In genomic region chr13:23867000-23867399, GRCm38 (mm10) we compare ENCODE assay signal across 36 mouse cellular contexts. TPM values are rescaled to one million over a fixed set of nuclear protein-coding genes. Genes with fewer than 3 reads are reported as not detected.
DNase-seq lines count a peak whose midpoint lies in the region; ATAC-seq and TF ChIP-seq lines count a peak whose summit lies in the region.
"Had no signal": no experiment of that assay in that cellular context is flagged by ENCODE, and none has a peak within 500 bp of the region (broad histone marks: within the 10 kb centered on the region; RNA-seq: fewer than 3 reads in every experiment).

No protein-coding gene starts in this region.

- H3K4me1 ChIP-seq in kidney, adult 2 months (ENCODE audit: control insufficient read depth, insufficient read depth, low read length), result peaks cover 19% of the 10 kb centered on the region
- peaks cover 6% of the 10 kb centered on the region for H3K4me1 ChIP-seq in liver, embryonic 15.5 days (replicated peaks)
- H3K4me1 ChIP-seq in liver, embryonic 11.5 days (replicated peaks; ENCODE audit: control insufficient read depth, insufficient read depth, low read length), result peaks cover 10% of the 10 kb centered on the region
- H3K4me1 ChIP-seq in liver, embryonic 16.5 days (ENCODE audit: control insufficient read depth, low read depth, low read length), result no peaks in the 10 kb centered on the region; the same call in 1 of the 2 replicates
- H3K4me1 ChIP-seq: hindbrain, embryonic 12.5 days; midbrain, embryonic 10.5 days; midbrain, embryonic 15.5 days; neural tube, embryonic 15.5 days had no signal

- TF ChIP-seq CTCF in kidney, adult 2 months (conservative IDR thresholded peaks at IDR 0.05; ENCODE audit: insufficient read depth, insufficient read length, low read depth, low read length), result no peak

- no peak overlapping the region for H3K9ac ChIP-seq in liver, embryonic 15.5 days
- no peak overlapping the region for H3K9ac ChIP-seq in liver, embryonic 11.5 days (ENCODE audit: low read depth, low read length)
- H3K9ac ChIP-seq in liver, embryonic 16.5 days (ENCODE audit: low read depth, low read length), result peak overlapping the region; percentile 25; the same call in 1 of the 2 replicates
- H3K9ac ChIP-seq: embryonic facial prominence, embryonic 12.5 days; hindbrain, embryonic 12.5 days; intestine, embryonic 15.5 days; limb, embryonic 13.5 days; midbrain, embryonic 15.5 days; neural tube, embryonic 15.5 days had no signal

- no peaks in the 10 kb centered on the region for H3K9me3 ChIP-seq in liver, embryonic 15.5 days (replicated peaks)
- H3K9me3 ChIP-seq in liver, embryonic 11.5 days (ENCODE audit: control insufficient read depth, low read length), result no peaks in the 10 kb centered on the region
- H3K9me3 ChIP-seq in liver, embryonic 16.5 days (replicated peaks; ENCODE audit: control insufficient read depth, low read length), result no peaks in the 10 kb centered on the region
- H3K9me3 ChIP-seq: embryonic facial prominence, embryonic 12.5 days; hindbrain, embryonic 12.5 days; intestine, embryonic 15.5 days; limb, embryonic 13.5 days; midbrain, embryonic 10.5 days; midbrain, embryonic 15.5 days; neural tube, embryonic 15.5 days had no signal

- no peaks in the 10 kb centered on the region for H3K27me3 ChIP-seq in kidney, adult 2 months (replicated peaks; ENCODE audit: control insufficient read depth, insufficient read depth, low read length)
- H3K27me3 ChIP-seq in liver, embryonic 15.5 days, result no peaks in the 10 kb centered on the region
- no peaks in the 10 kb centered on the region for H3K27me3 ChIP-seq in liver, embryonic 11.5 days (replicated peaks; ENCODE audit: control insufficient read depth, insufficient read depth, low read length)
- no peaks in the 10 kb centered on the region for H3K27me3 ChIP-seq in liver, embryonic 16.5 days (ENCODE audit: control insufficient read depth, insufficient read depth, low read depth, low read length)
- H3K27me3 ChIP-seq: embryonic facial prominence, embryonic 12.5 days; hindbrain, embryonic 12.5 days; intestine, embryonic 15.5 days; limb, embryonic 13.5 days; midbrain, embryonic 15.5 days; neural tube, embryonic 15.5 days had no signal

- H3K36me3 ChIP-seq in kidney, adult 2 months (ENCODE audit: control insufficient read depth, insufficient read depth, low read length), result no peaks in the 10 kb centered on the region
- no peaks in the 10 kb centered on the region for H3K36me3 ChIP-seq in liver, embryonic 15.5 days (replicated peaks)
- H3K36me3 ChIP-seq in liver, embryonic 11.5 days (ENCODE audit: control insufficient read depth, insufficient read depth, low read length), result no peaks in the 10 kb centered on the region
- H3K36me3 ChIP-seq in liver, embryonic 16.5 days (ENCODE audit: control insufficient read depth, insufficient read depth), result no peaks in the 10 kb centered on the region
- H3K36me3 ChIP-seq: embryonic facial prominence, embryonic 12.5 days; hindbrain, embryonic 12.5 days; intestine, embryonic 15.5 days; limb, embryonic 13.5 days; midbrain, embryonic 10.5 days; midbrain, embryonic 15.5 days; neural tube, embryonic 15.5 days had no signal

- H3K4me2 ChIP-seq in liver, embryonic 15.5 days, result peak overlapping the region; percentile 33; the same call in 1 of the 2 replicates
- H3K4me2 ChIP-seq in liver, embryonic 11.5 days, result no peak overlapping the region
- H3K4me2 ChIP-seq in liver, embryonic 16.5 days (ENCODE audit: low read depth, low read length), result peak overlapping the region; percentile 24
- H3K4me2 ChIP-seq: embryonic facial prominence, embryonic 12.5 days; heart, embryonic 11.5 days; hindbrain, embryonic 12.5 days; intestine, embryonic 15.5 days; limb, embryonic 13.5 days; midbrain, embryonic 15.5 days; neural tube, embryonic 15.5 days had no signal

- TF ChIP-seq POLR2A in kidney, adult 2 months (IDR thresholded peaks at IDR 0.05; ENCODE audit: low read depth, low read length), result no peak

- H3K4me3 ChIP-seq in kidney, adult 2 months (ENCODE audit: insufficient read depth, low read depth, low read length), result no peak overlapping the region; the same call in 1 of the 2 replicates
- H3K4me3 ChIP-seq in liver, embryonic 15.5 days (replicated peaks), result no peak overlapping the region
- H3K4me3 ChIP-seq in liver, embryonic 11.5 days (ENCODE audit: low read depth, low read length), result no peak overlapping the region
- no peak overlapping the region for H3K4me3 ChIP-seq in liver, embryonic 16.5 days (ENCODE audit: low read depth, low read length)
- H3K4me3 ChIP-seq: embryonic facial prominence, embryonic 12.5 days; hindbrain, embryonic 12.5 days; intestine, embryonic 15.5 days; limb, embryonic 13.5 days; midbrain, embryonic 10.5 days; midbrain, embryonic 15.5 days; neural tube, embryonic 15.5 days had no signal

- peak overlapping the region; percentile 92 for H3K27ac ChIP-seq in kidney, adult 2 months (ENCODE audit: insufficient read depth, low read depth, low read length)
- peak overlapping the region; percentile 74 for H3K27ac ChIP-seq in liver, embryonic 15.5 days (replicated peaks)
- H3K27ac ChIP-seq in liver, embryonic 11.5 days (ENCODE audit: low read depth, low read length), result no peak overlapping the region
- peak overlapping the region; percentile 73 for H3K27ac ChIP-seq in liver, embryonic 16.5 days (ENCODE audit: low read length)
- H3K27ac ChIP-seq: embryonic facial prominence, embryonic 12.5 days; hindbrain, embryonic 12.5 days; hindbrain, postnatal 0 days; intestine, embryonic 15.5 days; limb, embryonic 13.5 days; macrophage; midbrain, embryonic 10.5 days; midbrain, embryonic 15.5 days; neural tube, embryonic 15.5 days had no signal

- ATAC-seq in liver, embryonic 15.5 days (ENCODE audit: insufficient read depth), result peak; percentile 49
- ATAC-seq in liver, embryonic 11.5 days (replicated peaks; ENCODE audit: low FRiP score), result no peak
- ATAC-seq in liver, embryonic 16.5 days (ENCODE audit: low read depth), result peak; percentile 46; the same call in 1 of the 2 replicates
- ATAC-seq: activated CD4-positive, CD25-positive, alpha-beta regulatory T cell, adult 4 months; CD4-positive, CD25-positive, alpha-beta regulatory T cell, adult 4 months; forebrain, embryonic 14.5 days; hindbrain, postnatal 0 days; intestine, embryonic 15.5 days; midbrain, embryonic 15.5 days had no signal

- peak; percentile 89 for DNase-seq in kidney, adult 2 months
- DNase-seq in kidney, postnatal 4 days, result no peak
- DNase-seq in liver, embryonic 11.5 days (ENCODE audit: low spot score), result no peak
- no peak for DNase-seq in layer of hippocampus, adult 18-20 months (ENCODE audit: low spot score in 2 of 2)
- no peak for DNase-seq in adrenal gland, postnatal 4 days (ENCODE audit: low spot score in 2 of 2)
- DNase-seq: adrenal gland, adult 2 months; cerebellum, adult 8-10 months; embryo, embryonic 11 days; gastrocnemius, postnatal 25 days; heart, adult 11 months; heart, postnatal 36 days; lung, adult 2 months; lung, postnatal 10 days; right cerebral cortex, adult 18-20 months; spleen, adult 18-20 months; thymus, postnatal 14 days had no signal

- WGBS in kidney, adult 2 months, result 49% methylated on average over 6 of the region's 6 CpGs
- 54% methylated on average over 6 of the region's 6 CpGs for WGBS in liver, embryonic 15.5 days (ENCODE audit: insufficient replicate concordance)
- WGBS in liver, embryonic 11.5 days, result 83% methylated on average over 6 of the region's 6 CpGs
- WGBS in liver, embryonic 16.5 days (ENCODE audit: insufficient replicate concordance), result 63% methylated on average over 6 of the region's 6 CpGs

RNA-seq across cellular contexts. Expression of gene Slc17a1, which starts 0.6 kb away (rescaled TPM):
- 284 and 312 TPM in 2 replicates for polyA plus RNA-seq in kidney, adult 2 months (2012; rRNA removed)
- 0.32 and 0.59 TPM in 2 replicates for polyA plus RNA-seq in liver, embryonic 15.5 days (2015; fragmentation: Nextera tagmentation; extraction: Ambion mirVana)
- polyA plus RNA-seq in liver, embryonic 11.5 days (2014; fragmentation: Nextera tagmentation; extraction: Ambion mirVana), result not detected in 2 replicates
- polyA plus RNA-seq in liver, embryonic 16.5 days (2015; fragmentation: Nextera tagmentation; extraction: Ambion mirVana), result 0.17 and 0.39 TPM in 2 replicates
- total RNA-seq in layer of hippocampus, adult 18-20 months (2021), result not detected
- 1 to 10 TPM in 1 of 2 experiments, under 1 TPM in 1; 0.37 to 5.1 TPM for total RNA-seq in adrenal gland, postnatal 4 days (2021)
- total RNA-seq: gastrocnemius, postnatal 25 days; heart, postnatal 36 days; hindbrain, postnatal 0 days; layer of hippocampus, postnatal 10 days; left cerebral cortex, adult 18-20 months; left cerebral cortex, postnatal 14 days had no signal
- polyA plus RNA-seq: activated CD4-positive, CD25-positive, alpha-beta regulatory T cell, adult 4 months; adrenal gland, adult 2 months; embryonic facial prominence, embryonic 12.5 days; forebrain, embryonic 14.5 days; heart, embryonic 11.5 days; heart, embryonic 16.5 days; hindbrain, embryonic 12.5 days; hindbrain, postnatal 0 days; limb, embryonic 13.5 days; lung, adult 2 months; macrophage; midbrain, embryonic 10.5 days; midbrain, embryonic 15.5 days; neural tube, embryonic 15.5 days; urinary bladder, adult 2 months had no signal

RNA-seq across cellular contexts. Expression of gene Slc17a3, which starts 27.8 kb away (rescaled TPM):
- 142 and 150 TPM in 2 replicates for polyA plus RNA-seq in kidney, adult 2 months (2012; rRNA removed)
- 6.5 and 7.5 TPM in 2 replicates for polyA plus RNA-seq in liver, embryonic 15.5 days (2015; fragmentation: Nextera tagmentation; extraction: Ambion mirVana)
- 0.36 and 0.43 TPM in 2 replicates for polyA plus RNA-seq in liver, embryonic 11.5 days (2014; fragmentation: Nextera tagmentation; extraction: Ambion mirVana)
- 7.9 and 9.2 TPM in 2 replicates for polyA plus RNA-seq in liver, embryonic 16.5 days (2015; fragmentation: Nextera tagmentation; extraction: Ambion mirVana)
- not detected for total RNA-seq in layer of hippocampus, adult 18-20 months (2021)
- total RNA-seq in adrenal gland, postnatal 4 days (2021), result 1 to 10 TPM; 3.3 to 4.8 TPM
- total RNA-seq: gastrocnemius, postnatal 25 days; heart, postnatal 36 days; hindbrain, postnatal 0 days; layer of hippocampus, postnatal 10 days; left cerebral cortex, adult 18-20 months had no signal
- polyA plus RNA-seq: activated CD4-positive, CD25-positive, alpha-beta regulatory T cell, adult 4 months; adrenal gland, adult 2 months; CD4-positive, CD25-positive, alpha-beta regulatory T cell, adult 4 months; embryonic facial prominence, embryonic 12.5 days; forebrain, embryonic 14.5 days; heart, embryonic 11.5 days; heart, embryonic 16.5 days; hindbrain, embryonic 12.5 days; hindbrain, postnatal 0 days; lung, adult 2 months; macrophage; midbrain, embryonic 10.5 days; midbrain, embryonic 15.5 days; urinary bladder, adult 2 months had no signal

RNA-seq across cellular contexts. Expression of gene Slc17a4, which starts 47.8 kb away (rescaled TPM):
- 2.6 and 2.8 TPM in 2 replicates for polyA plus RNA-seq in kidney, adult 2 months (2012; rRNA removed)
- polyA plus RNA-seq in liver, embryonic 15.5 days (2015; fragmentation: Nextera tagmentation; extraction: Ambion mirVana), result 0.09 and 0.24 TPM in 2 replicates
- 0.06 TPM in 1 of 2 replicates, not detected in the other for polyA plus RNA-seq in liver, embryonic 11.5 days (2014; fragmentation: Nextera tagmentation; extraction: Ambion mirVana)
- polyA plus RNA-seq in liver, embryonic 16.5 days (2015; fragmentation: Nextera tagmentation; extraction: Ambion mirVana), result 0.34 and 0.40 TPM in 2 replicates
- not detected for total RNA-seq in layer of hippocampus, adult 18-20 months (2021)
- 1 to 10 TPM; 1.4 to 1.8 TPM for total RNA-seq in adrenal gland, postnatal 4 days (2021)
- total RNA-seq: gastrocnemius, postnatal 25 days; heart, postnatal 36 days; hindbrain, postnatal 0 days; layer of hippocampus, postnatal 10 days; left cerebral cortex, adult 18-20 months; left cerebral cortex, postnatal 14 days had no signal
- polyA plus RNA-seq: activated CD4-positive, CD25-positive, alpha-beta regulatory T cell, adult 4 months; CD4-positive, CD25-positive, alpha-beta regulatory T cell, adult 4 months; embryonic facial prominence, embryonic 12.5 days; forebrain, embryonic 14.5 days; heart, embryonic 11.5 days; hindbrain, postnatal 0 days; limb, embryonic 13.5 days; lung, adult 2 months; macrophage; midbrain, embryonic 10.5 days; midbrain, embryonic 15.5 days had no signal

Comparison
In these comparisons a context has a peak if more than half of its experiments do, and no peak if none do; other contexts are left out.
1. RNA of gene Slc17a1, which starts 0.6 kb away (polyA plus RNA-seq): 284 to 312 TPM in kidney, adult 2 months; 0.32 to 0.59 TPM in liver, embryonic 15.5 days, 0.17 to 0.39 TPM in liver, embryonic 16.5 days and not detected in liver, embryonic 11.5 days; every median in the first group is over 100 times any median in the second.
2. RNA of gene Slc17a3, which starts 27.8 kb away (polyA plus RNA-seq): 142 to 150 TPM in kidney, adult 2 months; 7.9 to 9.2 TPM in liver, embryonic 16.5 days, 6.5 to 7.5 TPM in liver, embryonic 15.5 days and 0.36 to 0.43 TPM in liver, embryonic 11.5 days; every median in the first group is over 10 times any median in the second.